Mouse (Mus musculus) lung, postnatal 0 days (tissue): ENCODE measurements at regions not wholly inside any gene's neighbourhood (a gene's known extent, or its start where the extent isn't known, plus 50 kb on each side); places are given as distances from the start of the nearest gene placed in this dataset.

Experiments used
- ATAC-seq: fragments of 200-750 bp; cut with Nextera tagmentation; 2 replicates; pipeline ENCODE4 v1.8.0; 2017; ENCODE audit warnings: moderate library complexity
- DNase-seq: peaks from one replicate; pipeline ENCODE4 v3.0.0-alpha.2; 2016; ENCODE audit warnings: low spot score
- H3K27ac ChIP-seq: fragments of 300-500 bp; sonication (generic); 2 replicates; pipeline ENCODE4 v1.5.1; 2014; ENCODE audit warnings: antibody characterized with exemption, mild to moderate bottlenecking, low read length, mixed read lengths
- H3K27me3 ChIP-seq: fragments of 300-500 bp; sonication (generic); replicated peaks from 2 replicates; pipeline ENCODE4 v1.6.1; 2014; ENCODE audit warnings: low read length, mixed read lengths; ENCODE audit not compliant: insufficient read depth
- H3K36me3 ChIP-seq: fragments of 300-500 bp; sonication (generic); 2 replicates; pipeline ENCODE4 v1.6.1; 2014; ENCODE audit warnings: low read length, mixed read lengths; ENCODE audit not compliant: insufficient read depth
- H3K4me1 ChIP-seq: fragments of 300-500 bp; sonication (generic); 2 replicates; pipeline ENCODE4 v1.6.1; 2014; ENCODE audit warnings: antibody characterized with exemption, low read depth, low read length, mixed read lengths; ENCODE audit not compliant: insufficient read depth
- H3K4me2 ChIP-seq: fragments of 300-500 bp; sonication (generic); replicated peaks from 2 replicates; pipeline ENCODE4 v1.6.1; 2014; ENCODE audit warnings: low read depth, mild to moderate bottlenecking, low read length, moderate library complexity, mixed read lengths
- H3K4me3 ChIP-seq: fragments of 300-500 bp; sonication (generic); 2 replicates; pipeline ENCODE4 v1.5.1; 2014; ENCODE audit warnings: low read depth, low read length
- H3K9ac ChIP-seq: fragments of 300-500 bp; sonication (generic); replicated peaks from 2 replicates; pipeline ENCODE4 v1.6.1; 2014; ENCODE audit warnings: low read depth, mild to moderate bottlenecking
- H3K9me3 ChIP-seq: fragments of 300-500 bp; sonication (generic); 2 replicates; pipeline ENCODE4 v1.6.1; 2016; ENCODE audit warnings: low read length, mixed read lengths
- CTCF ChIP-seq: IDR thresholded peaks from 2 replicates; pipeline ENCODE4 v1.5.1; 2016; ENCODE audit warnings: antibody characterized with exemption, mild to moderate bottlenecking
- EP300 ChIP-seq: IDR thresholded peaks from 2 replicates; pipeline ENCODE4 v1.6.1; 2016; ENCODE audit warnings: antibody characterized with exemption, mild to moderate bottlenecking, control low read depth
- WGBS: fragments of 180-500 bp; shearing (Covaris S2); extraction: QIAGEN DNeasy Blood & Tissue Kit; methylation state at CpG from one replicate; pipeline ENCODE4 v1.1.7; 2014; 5-methylcytosine and 5-hydroxymethylcytosine counted together

DNA sequence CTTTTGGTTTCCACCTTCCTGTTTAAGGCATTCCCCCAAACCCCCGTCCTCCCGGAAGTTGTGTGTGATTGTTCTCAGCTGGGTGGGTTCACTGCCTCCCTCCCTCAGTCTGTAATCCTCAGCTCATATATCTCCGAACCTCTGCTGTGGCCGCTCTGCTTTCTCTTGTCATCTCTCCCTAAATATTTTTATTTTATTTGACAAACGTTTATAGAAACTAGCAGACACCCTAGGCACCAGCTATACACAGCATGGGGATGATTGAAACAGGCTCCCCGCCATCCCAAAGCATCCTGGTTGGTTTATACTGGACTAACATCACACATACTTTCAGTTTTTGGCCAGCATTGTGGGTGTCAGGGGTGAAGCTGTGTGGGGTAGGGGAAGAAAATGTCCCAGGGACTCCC is 208.8 kb downstream of the Wdr11 start:
- no peak overlapping the region for H3K27ac ChIP-seq
- no peak overlapping the region for H3K4me3 ChIP-seq
- TF ChIP-seq EP300: no peak
- TF ChIP-seq CTCF: no peak
- H3K9me3 ChIP-seq: no peaks in the 10 kb centered on the region
- H3K9ac ChIP-seq: no peak overlapping the region
- H3K27me3 ChIP-seq: no peaks in the 10 kb centered on the region
- 28% methylated on average over 6 of the region's 6 CpGs for WGBS
- DNase-seq (no peak), ATAC-seq (peak; percentile 33)
- no peak overlapping the region for H3K4me2 ChIP-seq
- no peaks in the 10 kb centered on the region for H3K36me3 ChIP-seq
- peaks cover 3% of the 10 kb centered on the region; the same call in 1 of the 2 replicates for H3K4me1 ChIP-seq

DNA sequence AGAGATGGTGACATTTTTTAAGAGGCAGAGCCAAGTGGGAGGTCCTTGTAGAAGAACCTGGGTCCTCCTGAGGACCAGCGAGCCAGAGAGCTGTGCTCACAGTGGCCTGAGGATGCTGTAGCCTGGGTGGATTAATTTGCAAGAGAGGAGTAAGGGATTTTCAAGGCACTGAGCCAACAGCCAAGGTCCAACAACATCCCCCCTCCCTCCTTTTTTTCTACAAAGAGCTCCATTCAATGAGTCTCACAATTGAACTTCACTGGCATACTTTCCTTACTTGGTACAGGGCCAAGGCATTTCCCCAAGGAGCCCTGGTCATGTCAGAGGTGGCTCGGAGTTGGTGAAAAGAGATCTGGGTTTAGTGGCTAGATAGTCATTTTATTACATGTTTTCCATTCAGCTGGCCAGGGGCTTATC is 209.8 kb downstream of the Wdr11 start:
- 22% methylated on average over 2 of the region's 2 CpGs for WGBS
- H3K27me3 ChIP-seq: no peaks in the 10 kb centered on the region
- no peaks in the 10 kb centered on the region for H3K9me3 ChIP-seq
- H3K27ac ChIP-seq: no peak overlapping the region
- ATAC-seq (no peak), DNase-seq (no peak)
- H3K4me2 ChIP-seq: no peak overlapping the region
- TF ChIP-seq EP300 (no peak), CTCF (no peak)
- no peaks in the 10 kb centered on the region for H3K36me3 ChIP-seq
- H3K9ac ChIP-seq: no peak overlapping the region
- H3K4me1 ChIP-seq: peaks cover 3% of the 10 kb centered on the region; the same call in 1 of the 2 replicates
- H3K4me3 ChIP-seq: no peak overlapping the region

DNA sequence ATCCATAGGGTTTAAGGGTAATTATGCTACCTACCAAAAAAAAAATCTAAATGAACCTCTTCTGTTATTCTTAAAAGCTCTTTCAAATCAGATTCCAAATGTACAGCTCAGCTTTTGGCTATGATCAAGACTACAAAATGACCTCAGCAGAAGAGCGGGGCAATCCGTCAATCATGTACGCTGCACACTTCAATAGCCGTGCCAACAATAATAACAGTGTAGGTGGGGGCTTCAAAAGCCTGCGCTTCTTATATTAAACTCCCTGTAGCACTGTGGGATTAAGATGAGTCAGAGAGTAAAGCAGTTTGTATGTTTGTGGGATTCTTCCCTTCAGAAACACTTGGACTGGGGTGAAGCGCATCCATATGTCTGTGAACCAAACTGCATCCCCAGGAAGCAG is 210.5 kb downstream of the Wdr11 start:
- Histone ChIP-seq H3K27me3 (no peaks in the 10 kb centered on the region), H3K4me1 (peaks cover 3% of the 10 kb centered on the region; the same call in 1 of the 2 replicates), H3K9ac (no peak overlapping the region), H3K4me2 (no peak overlapping the region), H3K9me3 (no peaks in the 10 kb centered on the region), H3K27ac (no peak overlapping the region), H3K36me3 (no peaks in the 10 kb centered on the region), H3K4me3 (no peak overlapping the region)
- 58% methylated on average over 6 of the region's 6 CpGs for WGBS
- TF ChIP-seq CTCF: no peak
- TF ChIP-seq EP300: no peak
- ATAC-seq (no peak), DNase-seq (no peak)

DNA sequence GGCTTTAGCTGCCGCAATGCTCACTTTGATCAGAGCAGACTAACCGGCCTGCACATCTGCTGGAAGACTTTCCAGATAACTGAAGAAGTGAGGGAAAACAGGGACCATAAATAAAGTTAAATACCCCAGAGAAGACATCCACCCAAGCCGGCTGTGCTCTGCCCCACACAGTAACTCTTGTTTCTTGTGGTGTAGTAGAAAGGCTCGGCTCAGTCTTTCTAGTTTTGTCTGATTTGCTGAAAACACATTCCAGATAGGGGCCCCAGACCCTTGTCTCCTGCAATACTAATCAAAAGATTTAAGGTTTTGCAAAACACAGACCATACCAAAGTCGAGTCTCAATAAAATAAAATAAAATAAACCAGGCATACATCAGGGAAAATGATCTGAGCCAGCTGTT is 213.7 kb downstream of the Wdr11 start:
- Histone ChIP-seq H3K9me3 (no peaks in the 10 kb centered on the region), H3K36me3 (no peaks in the 10 kb centered on the region), H3K4me3 (no peak overlapping the region), H3K4me2 (no peak overlapping the region), H3K27me3 (no peaks in the 10 kb centered on the region), H3K27ac (no peak overlapping the region), H3K4me1 (peaks cover 3% of the 10 kb centered on the region; the same call in 1 of the 2 replicates), H3K9ac (no peak overlapping the region)
- 51% methylated on average over 5 of the region's 5 CpGs for WGBS
- no peak for TF ChIP-seq EP300
- TF ChIP-seq CTCF: no peak
- DNase-seq (no peak), ATAC-seq (no peak)

DNA sequence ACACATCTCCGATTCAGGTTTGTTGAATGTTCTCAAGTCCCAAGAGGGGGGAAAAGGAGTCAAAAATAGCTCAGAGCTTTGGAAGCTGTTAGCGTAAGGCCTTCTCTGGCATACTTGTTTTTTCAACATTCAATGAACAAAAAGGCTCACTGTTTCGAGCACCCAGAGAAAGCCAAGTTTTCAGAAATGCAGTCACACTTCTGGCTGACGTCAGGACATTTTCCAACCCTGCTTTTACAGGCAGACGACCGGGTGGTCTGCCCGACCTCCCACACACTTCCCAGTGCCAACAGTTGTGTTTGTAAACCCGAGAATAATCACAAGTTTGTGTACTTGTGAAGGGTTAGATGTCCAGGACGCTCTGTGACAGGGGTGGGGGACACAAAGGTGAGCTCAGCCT is 218.5 kb downstream of the Wdr11 start:
- DNase-seq: no peak
- Histone ChIP-seq H3K27me3 (no peaks in the 10 kb centered on the region), H3K36me3 (no peaks in the 10 kb centered on the region), H3K27ac (no peak overlapping the region), H3K4me1 (no peaks in the 10 kb centered on the region), H3K9ac (no peak overlapping the region), H3K4me3 (no peak overlapping the region), H3K4me2 (no peak overlapping the region), H3K9me3 (no peaks in the 10 kb centered on the region)
- TF ChIP-seq EP300 (0 out of 2 replicates have a peak, but pooled peaks have one; percentile 13), CTCF (no peak)
- WGBS: 27% methylated on average over 9 of the region's 9 CpGs
- ATAC-seq: no peak

DNA sequence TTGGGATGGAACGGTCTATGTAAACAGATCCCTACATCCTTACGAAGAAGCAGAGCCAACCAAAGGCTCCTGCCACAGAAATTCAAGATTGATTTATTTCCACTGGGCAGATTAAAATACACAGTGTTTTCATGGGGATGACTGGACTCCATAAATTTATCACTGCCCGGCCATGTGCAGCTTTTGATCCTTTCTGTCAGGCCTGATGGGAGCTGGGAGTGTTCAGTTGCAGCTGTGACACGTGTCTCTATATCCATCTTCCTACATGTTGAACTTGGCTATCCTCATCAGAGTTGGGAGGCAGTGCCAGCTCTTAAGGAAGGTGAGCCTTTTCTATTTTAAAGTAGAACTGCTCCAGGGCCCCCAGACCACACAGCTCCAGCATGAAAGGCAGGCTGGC is 218.9 kb downstream of the Wdr11 start:
- H3K4me2 ChIP-seq: no peak overlapping the region
- TF ChIP-seq EP300 (no peak), CTCF (no peak)
- no peak overlapping the region for H3K27ac ChIP-seq
- DNase-seq (no peak), ATAC-seq (no peak)
- H3K4me3 ChIP-seq: no peak overlapping the region
- no peaks in the 10 kb centered on the region for H3K27me3 ChIP-seq
- no peaks in the 10 kb centered on the region for H3K9me3 ChIP-seq
- H3K4me1 ChIP-seq: no peaks in the 10 kb centered on the region
- 36% methylated on average over 4 of the region's 4 CpGs for WGBS
- no peak overlapping the region for H3K9ac ChIP-seq
- H3K36me3 ChIP-seq: no peaks in the 10 kb centered on the region

DNA sequence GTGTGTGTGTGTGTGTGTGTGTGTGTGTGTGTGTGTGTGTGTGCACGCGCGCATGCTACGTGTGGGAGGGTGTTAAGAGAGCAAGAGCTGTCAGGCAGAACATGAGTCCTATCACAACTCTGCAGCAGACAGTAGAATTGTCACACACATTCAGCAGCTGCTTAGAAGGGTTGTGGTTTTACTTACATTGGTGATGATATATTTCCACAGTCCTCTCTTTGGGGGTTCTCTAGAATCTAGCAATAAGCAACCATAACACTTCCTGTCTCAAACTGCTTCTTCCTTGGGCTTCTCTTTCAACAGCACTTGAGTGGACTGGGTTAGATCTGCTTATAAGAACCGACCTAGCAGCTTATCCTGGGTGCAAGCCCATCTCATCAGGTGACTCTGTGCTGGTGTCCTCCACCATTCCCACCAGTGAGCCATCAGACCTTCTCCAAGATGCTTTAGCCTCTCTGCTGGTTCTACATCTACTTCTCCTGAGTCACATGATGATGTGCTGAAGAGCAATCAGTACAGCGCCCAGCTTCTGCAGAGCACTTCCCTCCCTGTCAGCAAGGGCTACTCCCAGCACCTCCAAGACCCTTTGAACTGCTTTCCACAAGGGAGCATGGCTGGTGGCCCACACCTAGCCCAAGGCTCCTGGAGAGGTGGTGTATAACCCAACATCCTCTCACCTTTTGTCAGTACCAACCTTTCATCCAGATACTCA is 222.6 kb downstream of the Wdr11 start:
- ATAC-seq (no peak), DNase-seq (no peak)
- H3K9me3 ChIP-seq: no peaks in the 10 kb centered on the region
- no peak for TF ChIP-seq EP300
- TF ChIP-seq CTCF: no peak
- H3K9ac ChIP-seq: no peak overlapping the region
- 82% methylated on average over 6 of the region's 6 CpGs for WGBS
- H3K36me3 ChIP-seq: no peaks in the 10 kb centered on the region
- no peak overlapping the region for H3K4me2 ChIP-seq
- H3K4me3 ChIP-seq: no peak overlapping the region
- H3K27ac ChIP-seq: no peak overlapping the region
- no peaks in the 10 kb centered on the region for H3K27me3 ChIP-seq
- H3K4me1 ChIP-seq: no peaks in the 10 kb centered on the region
